Mouse (Mus musculus): ENCODE results near the gene Dcst2.

The Dcst2 gene

GRCm38 (mm10) chr3:89365153-89365485 lies 3.3 kb downstream of the Dcst2 start, which contains the start of gene Dcst1:
Dcst1 (minus strand) TSS chr3:89365253.
- DNase-seq = no peak

- no peak for DNase-seq
These were observed 4.0 kb downstream of the Dcst2 start for GRCm38 (mm10) chr3:89365486-89366414.

- DNase-seq = no peak
These were observed 5.6 kb downstream of the Dcst2 start for GRCm38 (mm10) chr3:89367338-89367737.

DNA sequence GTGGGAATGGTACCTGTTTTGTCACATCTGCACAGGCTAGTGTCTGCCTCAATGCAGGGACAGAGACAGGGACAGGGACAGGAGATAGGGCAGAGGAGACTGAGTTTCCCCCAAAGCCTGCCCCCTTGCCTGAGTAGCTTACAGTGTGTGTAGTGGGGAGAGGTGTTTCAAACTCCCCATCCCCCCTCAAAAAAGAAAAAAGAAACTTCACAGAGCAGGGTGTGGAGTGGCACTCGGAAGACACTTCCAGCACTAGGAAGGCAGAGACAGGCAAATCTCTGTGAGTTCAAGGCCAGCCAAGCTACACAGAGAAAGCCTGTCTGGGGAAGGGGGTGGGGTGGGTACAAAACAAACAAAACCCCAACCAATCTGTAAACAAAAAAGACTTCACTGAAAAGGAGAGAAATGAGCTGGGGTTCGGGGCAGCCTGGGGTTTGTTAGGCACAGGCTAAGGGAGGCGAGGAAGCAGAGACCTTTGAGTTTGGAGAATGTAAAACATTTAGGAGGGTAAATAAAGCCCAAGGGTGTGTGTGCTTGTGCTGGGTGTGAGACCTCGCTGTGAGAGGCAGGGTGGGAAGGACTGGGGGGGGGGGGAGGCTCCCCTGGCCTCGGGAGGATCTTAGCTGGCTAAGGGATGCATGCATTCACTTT lies 11.9 kb downstream of the Dcst2 start:
- DNase-seq = no peak

GRCm38 (mm10) chr3:89377831-89378230 lies 16.1 kb downstream of the Dcst2 start:
- DNase-seq = no peak

- peak; percentile 78 for DNase-seq
These were observed 16.8 kb downstream of the Dcst2 start for GRCm38 (mm10) chr3:89378394-89379067.

- DNase-seq = no peak
These were observed 17.8 kb downstream of the Dcst2 start for GRCm38 (mm10) chr3:89379388-89380131.

DNA sequence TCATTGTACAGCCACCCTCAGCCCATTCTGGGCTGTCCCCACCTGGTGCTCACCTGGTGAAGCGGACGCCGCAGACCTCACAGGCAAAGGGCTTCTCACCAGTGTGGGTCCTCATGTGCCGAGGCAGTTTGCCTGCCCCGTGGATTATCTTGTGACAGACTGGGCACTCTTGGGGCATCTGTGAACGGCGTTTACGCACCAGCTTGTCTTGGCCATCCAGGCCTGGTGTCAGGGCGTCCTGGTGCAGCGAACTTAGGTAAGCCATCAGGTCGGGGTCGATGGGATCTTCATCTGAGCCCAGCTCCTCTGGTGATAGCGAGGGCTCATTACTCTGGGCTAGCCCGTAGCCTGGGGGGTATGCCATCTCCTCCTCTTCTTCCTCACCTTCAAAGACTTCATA lies 18.5 kb downstream of the Dcst2 start:
- no peak for DNase-seq

- DNase-seq = no peak
These were observed 18.9 kb downstream of the Dcst2 start for GRCm38 (mm10) chr3:89380711-89381110.

DNA sequence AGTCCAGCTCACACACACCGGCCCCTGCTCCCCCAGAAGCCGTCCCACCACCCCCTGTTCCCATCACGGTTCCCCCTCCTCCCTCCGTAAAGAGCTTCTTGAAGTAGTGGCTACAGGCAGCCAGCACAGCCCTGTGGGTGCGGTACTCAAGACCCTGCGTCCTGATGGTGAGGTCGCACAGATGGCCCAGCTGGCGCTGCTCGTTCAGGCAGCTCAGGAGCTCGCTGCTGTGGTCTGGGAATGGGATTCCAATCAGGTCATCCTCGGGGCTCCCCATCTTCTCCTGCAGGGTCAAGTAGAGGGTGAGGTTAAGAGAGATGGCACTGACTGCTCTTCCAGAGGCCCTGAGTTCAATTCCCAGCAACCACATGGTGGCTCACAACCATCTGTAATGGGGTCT lies 19.5 kb downstream of the Dcst2 start:
- DNase-seq = no peak

DNA sequence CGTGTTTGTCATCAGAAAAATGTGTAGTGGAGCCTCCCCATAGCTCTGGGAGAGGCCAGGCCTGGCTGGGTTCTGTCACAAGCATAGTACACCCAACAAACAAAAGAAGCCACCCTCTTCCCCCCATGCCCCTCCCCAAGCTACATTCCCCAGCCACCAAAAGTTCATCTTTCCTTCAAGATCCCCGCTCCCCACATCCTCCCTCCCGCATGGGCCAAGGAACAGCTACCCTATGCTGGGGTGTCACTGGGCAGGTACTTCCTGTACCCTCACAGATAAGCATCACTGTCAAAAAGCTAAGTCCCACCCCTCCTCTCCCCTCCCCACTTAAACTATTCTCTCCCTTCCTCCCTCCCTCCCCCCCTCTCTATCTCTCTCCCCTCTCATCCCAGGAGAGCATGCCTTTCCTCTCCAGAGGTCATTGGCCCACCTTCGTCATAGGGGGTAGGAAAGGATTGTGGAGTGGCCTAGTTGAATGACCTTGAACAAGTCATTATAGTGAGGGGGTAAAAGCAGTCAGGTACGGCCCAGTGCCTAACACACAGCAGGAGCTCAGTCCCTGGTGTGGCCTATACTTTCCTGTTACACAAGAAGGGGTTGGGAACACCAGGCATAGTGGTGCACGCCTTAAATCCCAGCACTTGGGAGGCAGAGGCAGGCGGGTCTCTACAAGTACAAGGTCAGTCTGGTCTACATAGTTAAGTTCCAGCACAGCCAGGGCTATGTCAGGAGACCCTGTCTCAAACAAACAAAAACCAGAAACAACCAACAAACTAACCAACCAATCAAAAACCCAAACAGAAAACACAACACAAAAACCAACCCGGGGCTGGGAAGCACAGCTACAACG lies 20.5 kb downstream of the Dcst2 start:
- no peak for DNase-seq

DNA sequence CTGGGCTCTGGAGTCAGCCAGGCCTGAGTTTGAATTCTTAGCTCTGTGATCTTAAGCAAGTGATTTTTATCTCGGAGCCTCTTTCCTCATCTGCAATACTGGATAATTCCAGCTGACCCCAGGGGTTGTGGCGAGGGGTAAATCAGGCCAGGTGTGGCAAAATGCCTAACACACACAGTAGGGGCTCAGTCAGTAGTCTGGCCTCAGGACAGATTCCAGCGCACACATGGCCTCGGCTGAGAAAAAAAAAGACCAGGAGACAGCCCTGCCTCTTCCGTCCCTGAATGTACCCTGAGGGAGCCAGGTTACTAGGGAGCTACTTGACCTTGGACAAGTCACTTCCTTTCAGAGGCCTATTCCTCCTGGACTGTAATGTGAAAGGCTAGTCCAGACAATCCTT lies 21.2 kb downstream of the Dcst2 start:
- no peak for DNase-seq

DNA sequence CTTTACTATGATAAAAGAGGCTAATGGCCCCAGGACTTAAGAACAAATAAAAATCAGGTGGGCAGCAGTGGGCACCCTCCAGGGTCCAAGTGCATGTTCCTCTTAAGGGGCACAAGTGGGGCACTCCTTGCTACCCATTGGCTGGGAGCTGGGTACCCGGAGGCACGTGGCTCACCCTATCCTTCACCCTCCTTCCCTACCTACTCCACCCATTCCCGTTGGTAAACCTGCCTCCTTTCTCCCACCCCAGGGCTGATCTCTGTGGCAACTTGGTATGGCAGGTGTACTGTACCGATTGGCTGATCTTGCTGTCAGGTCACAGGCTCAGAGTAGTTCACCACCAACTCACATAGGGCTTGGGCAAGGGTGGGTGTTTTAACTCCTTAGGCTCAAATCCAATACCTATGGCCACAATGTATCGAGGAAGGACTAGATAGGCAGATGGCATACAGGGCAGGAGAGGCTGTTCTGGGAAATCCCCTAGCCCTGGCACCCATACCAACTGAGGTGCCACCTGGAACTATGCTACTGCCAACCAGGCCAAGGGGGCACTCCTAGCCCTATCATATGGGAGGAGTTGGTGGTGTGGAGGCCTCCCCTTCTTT lies 22.0 kb downstream of the Dcst2 start:
- DNase-seq = no peak

DNA sequence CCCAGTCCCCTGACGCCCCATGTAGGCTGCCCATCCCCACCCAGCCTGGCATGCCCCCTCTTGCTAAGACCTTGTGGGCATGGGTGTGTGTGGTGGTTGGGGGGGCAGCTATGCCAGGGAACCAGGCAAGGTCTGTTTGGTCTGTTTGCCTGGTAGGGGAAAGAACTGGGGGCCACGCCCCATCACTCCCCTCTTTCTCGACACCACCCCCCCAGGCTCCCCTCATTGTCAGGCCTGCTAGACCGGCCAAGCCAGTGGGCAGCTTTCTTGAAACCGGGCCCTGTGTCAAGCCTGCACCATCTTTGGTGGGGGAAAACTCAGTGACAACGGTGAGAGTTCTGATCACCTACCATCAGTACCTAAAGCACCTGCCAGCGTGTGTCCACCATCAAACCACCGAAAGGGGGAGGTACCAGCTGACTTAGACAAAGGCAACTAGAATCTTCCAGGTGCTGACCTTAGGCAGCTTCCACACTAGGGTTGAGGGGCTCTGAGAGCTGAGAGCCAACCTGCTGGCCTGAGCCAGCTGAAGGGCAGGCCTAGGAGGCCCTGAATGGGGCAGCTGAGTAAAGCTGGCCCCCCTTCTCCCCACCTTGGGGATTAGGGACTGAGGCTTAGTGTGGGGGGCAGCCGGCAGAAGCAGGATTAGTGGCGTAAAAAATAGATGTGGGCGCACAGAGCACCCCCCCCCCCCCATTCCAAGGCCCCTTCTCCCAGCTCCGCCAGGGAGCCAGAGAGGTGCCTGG lies 22.7 kb downstream of the Dcst2 start:
- no peak for DNase-seq

GRCm38 (mm10) chr3:89385451-89385850 lies 23.7 kb downstream of the Dcst2 start:
- no peak for DNase-seq

DNA sequence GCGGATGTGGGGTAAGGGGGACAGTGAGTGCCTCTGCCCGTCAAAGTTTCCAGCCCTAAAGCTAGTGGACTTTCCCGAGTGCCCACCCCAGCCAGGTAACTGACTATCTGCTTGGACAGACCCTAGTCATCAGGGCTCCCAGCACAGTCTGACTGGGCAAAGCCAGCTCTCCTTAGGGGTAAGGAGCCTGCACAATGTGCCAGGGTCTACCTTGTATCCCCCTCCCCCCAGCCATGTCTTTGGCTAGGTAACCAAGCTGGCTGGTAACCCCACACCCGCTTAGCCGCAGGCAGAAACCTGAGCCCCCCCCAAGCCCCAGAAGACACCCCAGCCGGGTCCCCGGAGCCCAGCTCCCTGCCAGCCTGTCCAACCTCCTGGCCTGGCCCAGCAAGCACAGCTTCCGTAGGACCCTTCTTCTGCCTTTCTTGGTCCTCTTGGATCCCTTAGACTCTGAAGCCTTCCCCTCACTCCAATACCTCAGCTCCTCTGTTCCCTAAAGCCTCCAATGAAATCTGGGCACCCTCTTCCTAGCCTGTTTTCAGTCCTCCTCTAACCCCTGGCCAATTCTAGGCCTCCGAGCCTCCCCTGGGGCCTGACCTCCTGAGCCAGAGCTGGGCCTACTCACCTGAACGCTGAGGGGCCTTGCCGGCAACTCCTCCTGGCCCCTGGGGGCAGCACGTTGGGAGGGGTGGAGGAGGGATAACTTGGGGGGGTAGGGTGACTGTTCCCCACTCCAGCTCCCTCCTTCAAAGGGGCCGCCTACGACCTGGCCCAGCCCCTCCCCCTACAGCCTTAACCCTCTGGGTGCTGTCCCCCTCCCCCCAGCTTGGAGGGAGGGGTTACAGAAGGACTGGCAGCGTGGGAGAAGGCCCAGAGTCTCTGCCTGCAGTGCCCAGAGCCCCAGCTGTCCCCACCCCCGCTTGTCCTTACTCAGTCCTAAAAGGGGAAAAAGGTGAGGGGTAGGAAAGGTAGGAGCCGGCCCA lies 25.0 kb downstream of the Dcst2 start:
- no peak for DNase-seq

DNA sequence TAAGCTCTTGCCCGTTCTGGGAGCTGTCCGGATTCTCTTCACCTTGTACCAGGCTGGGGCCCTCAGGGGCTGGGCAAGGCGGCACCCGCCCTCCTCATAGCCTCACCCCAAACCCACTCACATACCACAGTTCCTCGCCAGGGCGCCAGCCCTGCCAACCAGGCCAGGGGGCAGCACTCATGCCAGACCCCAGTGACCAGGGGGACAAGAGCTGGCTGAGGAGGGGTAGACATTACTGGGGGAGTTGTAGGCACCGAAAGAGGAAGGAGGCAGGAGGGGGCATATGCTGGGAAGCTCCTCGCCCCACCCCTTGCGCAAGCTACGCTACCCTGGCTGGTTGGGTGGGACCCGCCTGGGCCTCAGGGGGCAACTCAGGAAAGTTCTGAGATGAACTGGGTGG lies 25.9 kb downstream of the Dcst2 start:
- DNase-seq = no peak

DNA sequence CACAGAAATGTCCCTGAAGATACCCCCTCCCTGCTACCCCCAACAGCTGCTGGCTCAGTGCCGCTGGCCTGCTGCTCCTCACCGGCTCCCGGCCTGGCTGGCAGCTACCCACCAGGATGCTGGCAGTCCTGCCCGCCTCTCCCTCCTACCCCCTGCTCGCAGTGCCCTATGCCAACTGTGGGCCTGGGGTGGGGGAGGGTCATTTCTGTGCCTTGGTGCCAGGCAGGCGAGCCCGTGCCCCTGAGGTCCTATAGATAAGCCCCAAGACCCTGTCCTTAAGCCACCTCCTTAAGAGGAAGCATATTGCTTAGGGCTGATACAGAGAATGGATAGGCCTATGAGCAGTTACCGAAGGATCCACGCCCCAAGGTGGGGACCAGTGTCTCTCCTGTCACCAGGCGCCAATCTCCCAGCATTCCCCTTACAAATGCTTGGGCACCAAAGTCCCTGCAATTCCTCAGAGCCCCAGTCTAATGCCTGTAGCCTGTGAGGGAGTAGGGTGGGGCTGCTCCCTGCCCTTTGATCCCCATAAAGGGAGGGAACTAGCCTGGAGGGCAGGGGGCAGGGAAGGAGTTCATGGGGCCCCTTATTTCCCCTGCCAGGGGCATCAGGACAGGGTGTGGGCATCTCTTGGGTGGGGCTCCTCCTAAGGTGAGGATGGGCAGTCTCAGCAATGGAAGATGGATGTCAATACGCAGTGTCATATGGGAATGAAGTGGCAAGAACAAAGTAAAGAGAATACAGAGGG lies 26.5 kb downstream of the Dcst2 start:
- DNase-seq = peak; percentile 60

Measured in kidney, adult 18-20 months (tissue).